Mouse (Mus musculus) liver, postnatal 0 days (tissue): ENCODE results near the gene Retreg3. TPM values are rescaled to one million over a fixed set of nuclear protein-coding genes. Genes with fewer than 3 reads are reported as not detected.

Experiments
- ATAC-seq: fragments of 200-750 bp; cut with Nextera tagmentation; 2 replicates; pipeline ENCODE4 v1.8.0; 2017; ENCODE audit warnings: mild to moderate bottlenecking, moderate library complexity
- DNase-seq: peaks from one replicate; pipeline ENCODE4 v3.0.0-alpha.2; 2016
- H3K27ac ChIP-seq: fragments of 300-500 bp; sonication (generic); 2 replicates; pipeline ENCODE4 v1.5.1; 2014; ENCODE audit warnings: antibody characterized with exemption, moderate library complexity, mild to moderate bottlenecking, low read depth
- H3K27me3 ChIP-seq: fragments of 300-500 bp; sonication (generic); 2 replicates; pipeline ENCODE4 v1.6.1; 2014; ENCODE audit warnings: low read length, control low read depth, mixed read lengths; ENCODE audit not compliant: insufficient read depth
- H3K36me3 ChIP-seq: fragments of 300-500 bp; sonication (generic); replicated peaks from 2 replicates; pipeline ENCODE4 v1.6.1; 2014; ENCODE audit warnings: mild to moderate bottlenecking, control low read depth, low read length, moderate library complexity, mixed read lengths; ENCODE audit not compliant: insufficient read depth
- H3K4me1 ChIP-seq: fragments of 300-500 bp; sonication (generic); 2 replicates; pipeline ENCODE4 v1.6.1; 2014; ENCODE audit warnings: antibody characterized with exemption, mild to moderate bottlenecking, control low read depth; ENCODE audit not compliant: insufficient read depth
- H3K4me2 ChIP-seq: fragments of 300-500 bp; sonication (generic); 2 replicates; pipeline ENCODE4 v1.6.1; 2014; ENCODE audit warnings: low read depth, mild to moderate bottlenecking, low read length, moderate library complexity, mixed read lengths
- H3K4me3 ChIP-seq: fragments of 300-500 bp; sonication (generic); 2 replicates; pipeline ENCODE4 v1.5.1; 2014; ENCODE audit warnings: low read depth, low read length
- H3K9ac ChIP-seq: fragments of 300-500 bp; sonication (generic); replicated peaks from 2 replicates; pipeline ENCODE4 v1.6.1; 2014; ENCODE audit warnings: mild to moderate bottlenecking, moderate library complexity
- H3K9me3 ChIP-seq: fragments of 300-500 bp; sonication (generic); 2 replicates; pipeline ENCODE4 v1.6.1; 2016; ENCODE audit warnings: mild to moderate bottlenecking, control low read depth, low read length, mixed read lengths
- CTCF ChIP-seq: sonication (generic); IDR thresholded peaks from 2 replicates; pipeline ENCODE4 v1.5.1; 2016; ENCODE audit warnings: antibody characterized with exemption, low read depth
- EP300 ChIP-seq: IDR thresholded peaks from 2 replicates; pipeline ENCODE4 v1.6.1; 2016; ENCODE audit warnings: antibody characterized with exemption, low read depth, mild to moderate bottlenecking
- WGBS: fragments of 180-500 bp; shearing (Covaris S2); extraction: QIAGEN DNeasy Blood & Tissue Kit; methylation state at CpG from one replicate; pipeline ENCODE4 v1.1.7; 2014; ENCODE audit not compliant: insufficient replicate concordance; 5-methylcytosine and 5-hydroxymethylcytosine counted together
- polyA plus RNA-seq: library from polyadenylated mRNA; unstranded; fragments of >200 nt; fragmentation: Nextera tagmentation; extraction: Ambion mirVana; gene quantifications from 2 replicates; pipeline ENCODE4 v1.2.1, GENCODE M21; 2015

Retreg3 gene
- polyA plus RNA-seq, 1 experiment from 2014 or later: 9.4 TPM

DNA sequence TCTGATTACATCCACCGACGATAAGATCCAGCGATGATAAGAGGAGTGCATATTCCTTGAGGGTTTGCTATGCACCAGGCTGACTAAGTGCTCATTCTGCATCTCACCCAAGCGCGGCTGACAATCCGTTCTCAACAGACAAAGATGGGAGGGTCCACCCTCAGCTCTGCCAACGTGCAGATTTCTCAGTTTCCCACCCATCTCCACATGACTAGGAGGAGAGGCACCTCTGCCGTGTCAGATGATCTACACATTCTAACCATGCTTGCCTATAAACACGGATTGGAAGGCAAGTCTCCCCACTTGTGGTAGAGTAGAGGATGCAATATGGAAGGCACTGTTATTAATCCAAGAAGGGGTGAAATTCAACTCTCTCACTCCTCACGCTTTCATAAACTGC is 29.1 kb upstream of the Retreg3 start:
- Histone ChIP-seq H3K4me1 (peaks cover 4% of the 10 kb centered on the region), H3K36me3 (no peaks in the 10 kb centered on the region), H3K27ac (no peak overlapping the region), H3K9me3 (no peaks in the 10 kb centered on the region), H3K27me3 (0 out of 2 replicates have a peak, but pooled peaks cover 2% of the 10 kb centered on the region), H3K4me3 (no peak overlapping the region), H3K9ac (no peak overlapping the region), H3K4me2 (no peak overlapping the region)
- ATAC-seq: no peak
- WGBS: 76% methylated on average over 10 of the region's 10 CpGs
- no peak for DNase-seq
- no peak for TF ChIP-seq CTCF
- TF ChIP-seq EP300: no peak

DNA sequence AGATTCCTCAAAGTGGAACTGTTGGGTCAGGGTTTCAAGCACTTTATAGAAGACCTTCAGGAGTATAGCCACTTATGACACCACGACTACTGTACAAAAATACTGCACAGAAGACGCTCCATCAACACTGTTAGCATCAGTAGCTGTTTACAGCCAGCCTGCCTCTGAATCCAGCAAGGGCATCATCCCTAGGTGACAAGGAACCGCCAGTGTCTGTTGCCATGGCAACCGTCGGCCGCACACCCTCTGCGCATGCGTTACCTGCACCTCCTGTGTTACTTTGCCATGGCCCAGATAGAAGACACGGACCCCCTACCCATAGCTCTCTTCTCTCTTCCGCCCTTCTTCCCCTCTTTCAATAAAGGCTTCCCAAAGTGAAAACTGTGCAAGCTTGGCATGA is 26.7 kb upstream of the Retreg3 start:
- ATAC-seq (no peak), DNase-seq (no peak)
- no peak overlapping the region for H3K9ac ChIP-seq
- no peak overlapping the region for H3K27ac ChIP-seq
- H3K4me1 ChIP-seq: peaks cover 8% of the 10 kb centered on the region
- no peak overlapping the region for H3K4me3 ChIP-seq
- TF ChIP-seq EP300 (no peak), CTCF (no peak)
- 0 out of 2 replicates have a peak, but pooled peaks cover 2% of the 10 kb centered on the region for H3K27me3 ChIP-seq
- H3K4me2 ChIP-seq: no peak overlapping the region
- H3K9me3 ChIP-seq: no peaks in the 10 kb centered on the region
- 40% methylated on average over 10 of the region's 10 CpGs for WGBS
- no peaks in the 10 kb centered on the region for H3K36me3 ChIP-seq

- DNase-seq (no peak), ATAC-seq (0 out of 2 replicates have a peak, but pooled peaks have one; percentile 23)
- Histone ChIP-seq H3K27me3 (peaks cover 19% of the 10 kb centered on the region), H3K36me3 (no peaks in the 10 kb centered on the region), H3K27ac (no peak overlapping the region), H3K4me2 (peak overlapping the region; percentile 70), H3K4me3 (peak overlapping the region; percentile 34), H3K9me3 (no peaks in the 10 kb centered on the region), H3K4me1 (peaks cover 14% of the 10 kb centered on the region), H3K9ac (no peak overlapping the region)
- TF ChIP-seq EP300: no peak
- no peak for TF ChIP-seq CTCF
- WGBS: 17% methylated on average over 18 of the region's 19 CpGs
These were observed 23.9 kb upstream of the Retreg3 start for GRCm38 (mm10) chr11:101143338-101144225.

- ATAC-seq: no peak
- 80% methylated on average over 10 of the region's 10 CpGs for WGBS
These were observed 22.7 kb upstream of the Retreg3 start for GRCm38 (mm10) chr11:101142215-101142967.

GRCm38 (mm10) chr11:101141088-101141487 is 21.4 kb upstream of the Retreg3 start:
- Histone ChIP-seq H3K9ac (no peak overlapping the region), H3K36me3 (no peaks in the 10 kb centered on the region), H3K4me3 (no peak overlapping the region), H3K27me3 (peaks cover 17% of the 10 kb centered on the region), H3K4me1 (peaks cover 14% of the 10 kb centered on the region), H3K9me3 (no peaks in the 10 kb centered on the region), H3K27ac (no peak overlapping the region), H3K4me2 (no peak overlapping the region)
- no peak for ATAC-seq
- DNase-seq: no peak
- 78% methylated on average over 8 of the region's 8 CpGs for WGBS
- no peak for TF ChIP-seq EP300
- no peak for TF ChIP-seq CTCF

More at GRCm38 (mm10) chr11:101142215-101142967, 22.7 kb upstream of the Retreg3 start:
- H3K27ac ChIP-seq: no peak overlapping the region
- H3K4me2 ChIP-seq: no peak overlapping the region
- H3K4me3 ChIP-seq: no peak overlapping the region
- H3K4me1 ChIP-seq: peaks cover 14% of the 10 kb centered on the region
- TF ChIP-seq CTCF (no peak), EP300 (no peak)
- H3K9me3 ChIP-seq: no peaks in the 10 kb centered on the region
- no peak for DNase-seq
- H3K9ac ChIP-seq: no peak overlapping the region
- peaks cover 19% of the 10 kb centered on the region for H3K27me3 ChIP-seq
- H3K36me3 ChIP-seq: no peaks in the 10 kb centered on the region
